12 mouse cellular contexts compared by ENCODE assay signal in the genomic region with DNA sequence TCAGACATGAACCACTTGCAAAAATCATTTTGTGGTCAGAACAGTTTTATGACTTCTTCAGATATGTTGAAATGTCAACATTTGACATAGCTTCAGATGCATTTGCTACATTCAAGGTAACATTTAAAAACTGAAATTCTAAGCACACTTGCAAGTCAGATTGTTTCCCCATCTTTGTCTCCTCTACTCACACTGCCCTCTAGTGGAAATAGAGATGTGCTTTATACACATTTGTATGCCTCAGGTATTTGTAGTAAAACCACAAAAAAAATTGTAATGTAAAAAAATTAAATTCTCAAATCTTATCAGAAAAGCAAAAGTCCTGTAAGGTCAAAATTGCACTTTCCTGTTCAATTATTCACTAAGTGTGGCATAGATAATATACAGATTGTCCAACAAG. TPM values are rescaled to one million over a fixed set of nuclear protein-coding genes. Genes with fewer than 3 reads are reported as not detected.
DNase-seq lines count a peak whose midpoint lies in the region; ATAC-seq lines count a peak whose summit lies in the region.
"Had no signal": no experiment of that assay in that cellular context is flagged by ENCODE, and none has a peak within 500 bp of the region (broad histone marks: within the 10 kb centered on the region; RNA-seq: fewer than 3 reads in every experiment).

No protein-coding gene starts in this region.

- peak; percentile 64 for DNase-seq in hindbrain, embryonic 14.5 days (ENCODE audit: low spot score)
- DNase-seq in thymus, postnatal 0 days (ENCODE audit: low spot score), result peak; percentile 63
- no peak for DNase-seq in thymus, postnatal 4 days
- DNase-seq in c-Kit-positive CD71-negative TER-119-negative erythroid progenitor cells, embryonic 14.5 days (ENCODE audit: low read depth), result peak; percentile 17
- no peak for DNase-seq in adrenal gland, postnatal 25 days
- DNase-seq in neural tube, embryonic 10.5 days (ENCODE audit: extremely low spot score, low spot score), result no peak
- DNase-seq: thymus, postnatal 36 days had no signal

- no peaks in the 10 kb centered on the region for H3K4me1 ChIP-seq in hindbrain, embryonic 14.5 days (replicated peaks; ENCODE audit: control insufficient read depth, insufficient read depth, low read length)
- no peaks in the 10 kb centered on the region for H3K4me1 ChIP-seq in hindbrain, embryonic 12.5 days
- H3K4me1 ChIP-seq: hindbrain, embryonic 13.5 days; neural tube, embryonic 15.5 days had no signal

- H3K9me3 ChIP-seq in hindbrain, embryonic 14.5 days (ENCODE audit: control insufficient read depth, low read length), result no peaks in the 10 kb centered on the region
- no peaks in the 10 kb centered on the region for H3K9me3 ChIP-seq in hindbrain, embryonic 12.5 days (replicated peaks)
- H3K9me3 ChIP-seq: hindbrain, embryonic 13.5 days; neural tube, embryonic 15.5 days had no signal

- no peak overlapping the region for H3K9ac ChIP-seq in hindbrain, embryonic 14.5 days
- H3K9ac ChIP-seq in hindbrain, embryonic 12.5 days, result no peak overlapping the region
- H3K9ac ChIP-seq: hindbrain, embryonic 13.5 days; neural tube, embryonic 15.5 days had no signal

- H3K27me3 ChIP-seq in hindbrain, embryonic 14.5 days (ENCODE audit: control insufficient read depth, insufficient read depth, low read length), result no peaks in the 10 kb centered on the region
- no peaks in the 10 kb centered on the region for H3K27me3 ChIP-seq in hindbrain, embryonic 12.5 days
- H3K27me3 ChIP-seq: hindbrain, embryonic 13.5 days; neural tube, embryonic 15.5 days had no signal

- H3K27ac ChIP-seq in hindbrain, embryonic 14.5 days, result no peak overlapping the region
- H3K27ac ChIP-seq in hindbrain, embryonic 12.5 days, result no peak overlapping the region
- H3K27ac ChIP-seq: hindbrain, embryonic 13.5 days; neural tube, embryonic 15.5 days had no signal

- H3K4me3 ChIP-seq in hindbrain, embryonic 14.5 days (replicated peaks; ENCODE audit: low read length), result no peak overlapping the region
- no peak overlapping the region for H3K4me3 ChIP-seq in hindbrain, embryonic 12.5 days
- H3K4me3 ChIP-seq: hindbrain, embryonic 13.5 days; neural tube, embryonic 15.5 days had no signal

- H3K36me3 ChIP-seq in hindbrain, embryonic 14.5 days (replicated peaks; ENCODE audit: control insufficient read depth, insufficient read depth), result peaks cover 44% of the 10 kb centered on the region
- H3K36me3 ChIP-seq in hindbrain, embryonic 12.5 days, result peaks cover 25% of the 10 kb centered on the region

- no peak for ATAC-seq in hindbrain, embryonic 14.5 days (ENCODE audit: low FRiP score)
- ATAC-seq in hindbrain, embryonic 12.5 days (ENCODE audit: low FRiP score), result no peak
- no peak for ATAC-seq in monocyte, adult 5-6 weeks (replicated peaks; ENCODE audit: insufficient number of reproducible peaks, low FRiP score, low TSS enrichment, poor library complexity, severe bottlenecking)
- ATAC-seq: activated CD4-positive, CD25-positive, alpha-beta regulatory T cell, adult 4 months had no signal

- H3K4me2 ChIP-seq in hindbrain, embryonic 14.5 days (replicated peaks), result no peak overlapping the region
- no peak overlapping the region for H3K4me2 ChIP-seq in hindbrain, embryonic 12.5 days (replicated peaks)
- H3K4me2 ChIP-seq: hindbrain, embryonic 13.5 days; neural tube, embryonic 15.5 days had no signal

RNA-seq across cellular contexts. Expression of a gene that starts 49.0 kb away (rescaled TPM):
- polyA plus RNA-seq in hindbrain, embryonic 14.5 days (2014; fragmentation: Nextera tagmentation; extraction: Ambion mirVana), result 77.8 and 91.9 TPM in 2 replicates
- polyA plus RNA-seq in hindbrain, embryonic 12.5 days (2016; fragmentation: Nextera tagmentation; extraction: Ambion mirVana), result 75.3 and 80.6 TPM in 2 replicates
- polyA plus RNA-seq in thymus, postnatal 0 days (2015; fragmentation: Nextera tagmentation; extraction: Ambion mirVana), result 41.1 and 49.2 TPM in 2 replicates
- 113 and 114 TPM in 2 replicates for total RNA-seq in adrenal gland, postnatal 25 days (2021)
- total RNA-seq in monocyte, adult 5-6 weeks (2017), result 211 to 234 TPM (median 220 TPM) in 3 replicates

RNA-seq across cellular contexts. Expression of a gene that starts 51.8 kb away (rescaled TPM):
- 124 and 127 TPM in 2 replicates for polyA plus RNA-seq in hindbrain, embryonic 14.5 days (2014; fragmentation: Nextera tagmentation; extraction: Ambion mirVana)
- polyA plus RNA-seq in hindbrain, embryonic 12.5 days (2016; fragmentation: Nextera tagmentation; extraction: Ambion mirVana), result 169 and 173 TPM in 2 replicates
- polyA plus RNA-seq in thymus, postnatal 0 days (2015; fragmentation: Nextera tagmentation; extraction: Ambion mirVana), result 178 and 184 TPM in 2 replicates
- 453 and 521 TPM in 2 replicates for total RNA-seq in adrenal gland, postnatal 25 days (2021)
- total RNA-seq in monocyte, adult 5-6 weeks (2017), result 94.7 to 124 TPM (median 121 TPM) in 3 replicates

Comparison
In these comparisons a context has a peak if more than half of its experiments do, and no peak if none do; other contexts are left out.
1. DNase-seq: peak in hindbrain, embryonic 14.5 days (single experiment), thymus, postnatal 0 days (single experiment) and c-Kit-positive CD71-negative TER-119-negative erythroid progenitor cells, embryonic 14.5 days (single experiment); none in thymus, postnatal 4 days (single experiment), adrenal gland, postnatal 25 days (single experiment) and neural tube, embryonic 10.5 days (single experiment).